Mouse (Mus musculus): Measurements from ENCODE around the gene Dtx4.

GRCm38 (mm10) chr19:12433033-12433432 is 68.2 kb downstream of the Dtx4 start:
- no peak for TF ChIP-seq CTCF (IDR thresholded peaks at IDR 0.05; ENCODE audit: borderline replicate concordance, control insufficient read depth, extremely low read depth, insufficient read depth, low read length, poor library complexity)
- no peak for TF ChIP-seq POLR2A (IDR thresholded peaks at IDR 0.05; ENCODE audit: control insufficient read depth, extremely low read depth, insufficient read depth, low read length, poor library complexity)

All from thymus, adult 2 months (tissue).